Mouse (Mus musculus) spleen, adult 2 months (tissue): Measurements from ENCODE around the gene Gm44579. TPM values are rescaled to one million over a fixed set of nuclear protein-coding genes. Genes with fewer than 3 reads are reported as not detected.

Source experiments
- DNase-seq, 2 experiments: peaks; one replicate each; pipeline versions ENCODE4 v3.0.0 to v3.0.0-alpha.2; 2012 to 2021; ENCODE audit warnings: low spot score in 2 of 2, low read depth in 1 of 2
- H3K27ac ChIP-seq: fragments of 200-500 bp; 2 replicates; pipeline ENCODE4 v1.5.1; 2012; ENCODE audit warnings: low read length, inconsistent platforms; ENCODE audit not compliant: insufficient read depth
- H3K27me3 ChIP-seq: fragments of 200-500 bp; 2 replicates; pipeline ENCODE4 v1.6.1; 2012; ENCODE audit warnings: mild to moderate bottlenecking, moderate library complexity, low read length, inconsistent platforms; ENCODE audit not compliant: control insufficient read depth, insufficient read depth
- H3K36me3 ChIP-seq: fragments of 200-500 bp; 2 replicates; pipeline ENCODE4 v1.6.1; 2012; ENCODE audit warnings: mild to moderate bottlenecking, low read length, inconsistent platforms; ENCODE audit not compliant: control insufficient read depth, insufficient read depth
- H3K4me1 ChIP-seq: fragments of 200-500 bp; 2 replicates; pipeline ENCODE4 v1.6.1; 2011; ENCODE audit warnings: inconsistent platforms; ENCODE audit not compliant: control insufficient read depth, insufficient read depth, insufficient read length
- H3K4me3 ChIP-seq: fragments of 200-500 bp; 2 replicates; pipeline ENCODE4 v1.5.1; 2011; ENCODE audit warnings: mild to moderate bottlenecking, inconsistent platforms; ENCODE audit not compliant: insufficient read depth, insufficient read length; ENCODE audit errors: extremely low read depth
- CTCF ChIP-seq: fragments of 200-500 bp; IDR thresholded peaks from 2 replicates; pipeline ENCODE4 v1.5.1; 2011; ENCODE audit warnings: mild to moderate bottlenecking, inconsistent platforms; ENCODE audit not compliant: insufficient read depth, insufficient read length, insufficient replicate concordance; ENCODE audit errors: extremely low read depth
- POLR2A ChIP-seq: fragments of 200-500 bp; IDR thresholded peaks from 2 replicates; pipeline ENCODE4 v1.6.1; 2011; ENCODE audit warnings: low read depth, low read length, inconsistent platforms
- WGBS: fragments of 180-500 bp; shearing (Covaris S2); methylation state at CpG from one replicate; pipeline ENCODE4 v1.1.7; 2018; 5-methylcytosine and 5-hydroxymethylcytosine counted together
- polyA plus RNA-seq: library from polyadenylated mRNA; depleted of rRNA; stranded (reverse); fragments of >200 nt; gene quantifications from 2 replicates; pipeline ENCODE4 v1.2.3, GENCODE M21; 2012

Gene Gm44579
- polyA plus RNA-seq, 1 experiment, result not detected

DNA sequence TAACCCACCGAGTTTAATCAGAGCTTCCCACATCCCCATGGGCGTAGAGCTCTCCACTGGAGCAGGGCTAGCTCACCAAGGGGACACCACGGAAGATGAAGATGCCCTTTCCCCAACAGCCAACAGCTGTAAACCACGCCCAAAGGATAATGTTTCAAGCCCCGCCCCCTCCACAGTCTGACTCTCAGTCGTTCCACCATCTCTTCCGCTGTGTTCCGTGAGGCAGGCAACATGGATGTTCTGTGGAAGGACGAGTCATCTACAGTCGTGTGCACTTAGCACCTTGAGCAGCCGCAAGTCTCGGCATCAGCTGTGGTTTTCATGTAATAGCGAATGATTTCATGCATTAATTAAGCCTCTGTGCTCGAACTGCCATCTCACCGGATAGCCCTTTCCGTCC is 4.8 kb upstream of the Gm44579 start:
- Histone ChIP-seq H3K4me1 (no peaks in the 10 kb centered on the region), H3K36me3 (no peaks in the 10 kb centered on the region), H3K27me3 (no peaks in the 10 kb centered on the region), H3K27ac (no peak overlapping the region), H3K4me3 (no peak overlapping the region)
- TF ChIP-seq POLR2A (no peak), CTCF (no peak)
- no peak for DNase-seq
- WGBS, result 49% methylated on average over 16 of the region's 16 CpGs

DNA sequence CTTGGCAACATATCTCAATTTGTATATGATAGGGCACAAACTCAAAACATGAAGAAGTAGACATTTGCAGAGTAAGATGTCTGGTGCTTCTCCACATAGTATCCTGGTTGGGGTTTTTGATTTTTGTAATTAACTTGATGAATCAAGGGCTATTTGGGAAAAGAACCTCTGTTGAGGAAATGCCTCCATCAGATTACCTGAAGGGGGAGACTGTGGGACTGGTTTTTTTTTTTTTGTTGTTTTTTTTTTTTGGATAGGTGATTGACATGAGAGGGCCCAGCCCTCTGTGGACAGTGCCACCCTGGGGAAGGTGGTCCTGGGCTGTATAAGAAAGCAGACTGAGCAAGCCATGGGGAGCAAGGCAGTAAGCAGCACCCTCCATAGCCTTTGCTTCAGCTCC is 1.6 kb upstream of the Gm44579 start:
- DNase-seq, result no peak
- no peaks in the 10 kb centered on the region for H3K27me3 ChIP-seq
- no peak overlapping the region for H3K4me3 ChIP-seq
- H3K36me3 ChIP-seq, result no peaks in the 10 kb centered on the region
- TF ChIP-seq CTCF (no peak), POLR2A (no peak)
- H3K4me1 ChIP-seq, result no peaks in the 10 kb centered on the region
- no peak overlapping the region for H3K27ac ChIP-seq

DNA sequence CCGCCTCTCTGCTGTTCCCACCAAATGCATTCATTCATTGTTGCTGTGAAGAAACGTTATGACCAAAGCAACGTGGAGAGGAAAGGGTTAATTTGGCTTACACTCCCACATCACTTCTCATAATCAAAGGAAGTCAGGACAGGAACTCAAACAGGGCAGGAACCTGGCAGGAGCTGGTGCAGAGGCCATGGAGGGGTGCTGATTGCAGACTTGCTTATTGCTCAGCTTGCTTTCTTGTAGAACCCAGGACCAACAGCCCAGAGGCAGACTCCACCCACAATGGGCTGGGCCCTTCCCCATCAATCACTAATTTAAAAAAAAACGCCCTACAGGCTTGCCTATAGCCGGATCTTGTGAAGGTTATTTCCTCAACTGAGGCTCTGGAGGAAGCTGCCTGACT is 6.6 kb downstream of the Gm44579 start:
- 56% methylated on average over 5 of the region's 5 CpGs for WGBS
- Histone ChIP-seq H3K27me3 (no peaks in the 10 kb centered on the region), H3K36me3 (no peaks in the 10 kb centered on the region), H3K27ac (no peak overlapping the region), H3K4me3 (no peak overlapping the region), H3K4me1 (no peaks in the 10 kb centered on the region)
- no peak for DNase-seq
- TF ChIP-seq POLR2A (no peak), CTCF (no peak)

DNA sequence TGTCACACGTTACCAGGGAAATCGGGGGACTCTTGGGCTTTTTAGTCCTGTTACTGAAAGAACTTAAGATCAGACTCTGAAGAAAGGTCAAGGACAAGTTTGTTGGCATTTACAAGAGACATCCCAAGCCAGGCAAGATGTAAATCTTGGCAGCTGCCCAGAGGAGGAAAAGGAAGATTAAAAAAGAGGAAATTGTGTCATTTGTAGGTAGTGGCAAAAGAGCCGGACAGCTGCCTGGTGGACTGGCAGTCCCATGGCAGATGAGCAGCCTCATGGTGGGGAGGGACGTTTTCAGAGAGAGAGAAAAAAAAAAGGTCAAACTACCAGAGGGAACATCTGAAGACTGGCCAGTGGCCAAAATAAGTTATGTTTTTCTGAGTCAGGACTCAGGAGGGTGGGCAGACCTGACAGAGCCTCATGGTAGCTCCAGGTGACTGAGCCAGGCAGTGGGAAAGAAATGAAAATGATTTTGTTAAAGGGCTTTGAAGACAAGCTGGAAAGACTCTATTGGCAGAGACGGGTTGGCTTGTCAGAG is 7.4 kb downstream of the Gm44579 start:
- H3K27ac ChIP-seq, result no peak overlapping the region
- H3K36me3 ChIP-seq, result no peaks in the 10 kb centered on the region
- no peaks in the 10 kb centered on the region for H3K4me1 ChIP-seq
- no peaks in the 10 kb centered on the region for H3K27me3 ChIP-seq
- TF ChIP-seq POLR2A, result no peak
- no peak for TF ChIP-seq CTCF
- no peak for DNase-seq
- H3K4me3 ChIP-seq, result no peak overlapping the region
- WGBS, result 58% methylated on average over 5 of the region's 5 CpGs

DNA sequence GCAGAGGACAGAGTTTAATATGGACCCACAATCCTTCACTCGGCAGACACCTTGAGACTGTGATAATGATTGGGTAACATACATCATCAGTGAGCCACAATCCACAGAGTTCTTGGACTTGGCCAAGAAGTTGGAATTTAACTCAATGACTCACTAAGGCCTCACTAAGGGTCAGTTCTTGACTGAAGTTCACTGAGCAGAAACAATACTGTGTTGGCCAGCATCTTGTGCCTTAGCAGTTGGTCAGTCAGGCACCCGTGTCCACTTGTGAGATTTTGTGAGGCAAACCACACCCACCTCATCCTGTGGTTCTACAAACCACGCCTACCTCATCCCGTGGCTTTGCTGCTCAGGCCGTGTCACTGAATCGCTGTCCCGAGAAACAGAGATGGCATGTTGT is 11.1 kb downstream of the Gm44579 start:
- Histone ChIP-seq H3K4me3 (no peak overlapping the region), H3K27me3 (no peaks in the 10 kb centered on the region), H3K4me1 (no peaks in the 10 kb centered on the region), H3K27ac (no peak overlapping the region), H3K36me3 (no peaks in the 10 kb centered on the region)
- DNase-seq, result no peak
- 70% methylated on average over 7 of the region's 7 CpGs for WGBS
- TF ChIP-seq POLR2A, result no peak
- TF ChIP-seq CTCF, result no peak

DNA sequence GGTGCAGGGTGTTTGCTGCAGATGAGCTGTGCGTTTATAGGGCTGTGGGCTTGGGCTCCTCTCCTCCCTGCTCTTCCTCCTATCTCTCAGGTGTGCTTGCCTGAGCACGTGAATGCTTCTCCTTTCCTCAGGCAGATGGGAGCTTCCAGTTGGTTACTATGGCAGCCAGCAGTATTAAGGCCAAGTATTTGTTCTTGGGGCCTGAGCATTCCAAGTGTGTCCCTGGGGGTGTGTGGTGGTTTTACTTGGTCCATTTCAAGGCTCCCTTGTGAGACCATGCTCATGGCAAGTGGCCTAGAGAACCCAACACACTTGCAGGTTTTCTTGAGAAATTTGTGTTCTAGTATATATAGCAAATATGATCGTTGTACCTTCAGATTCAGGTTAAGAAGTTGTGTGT is 25.3 kb downstream of the Gm44579 start, which contains the start of gene Olfr288:
Olfr288 (minus strand) TSS at position 101 of the 400 bp plus-strand sequence.
- TF ChIP-seq CTCF (no peak), POLR2A (no peak)
- H3K27ac ChIP-seq, result no peak within 1 kb of the TSS
- H3K4me1 ChIP-seq, result no peaks in the 10 kb centered on the region
- no peaks in the 10 kb centered on the region for H3K27me3 ChIP-seq
- no peak within 1 kb of the TSS for H3K4me3 ChIP-seq
- 74% methylated on average over 3 of the region's 3 CpGs for WGBS
- DNase-seq, result no peak
- H3K36me3 ChIP-seq, result no peaks in the 10 kb centered on the region

DNA sequence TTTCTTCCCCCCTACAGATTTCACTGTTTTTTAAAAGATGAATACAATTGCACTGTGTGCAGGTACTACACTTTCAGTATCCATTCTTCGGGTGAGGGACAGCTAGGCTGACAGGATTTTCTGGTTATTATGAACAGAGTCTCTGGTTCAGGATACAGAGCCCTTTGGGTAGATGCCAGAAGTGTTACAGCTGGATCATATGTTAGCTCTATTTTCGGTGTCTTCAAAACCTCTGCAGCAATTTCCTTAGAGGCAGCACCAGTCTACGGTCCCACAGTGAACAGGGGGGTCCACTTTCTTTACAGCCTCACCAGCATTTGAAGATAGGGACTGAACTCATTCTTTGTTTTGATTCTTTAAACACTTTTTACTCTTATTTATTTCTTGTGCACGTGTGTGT is 36.3 kb downstream of the Gm44579 start:
- H3K36me3 ChIP-seq, result no peaks in the 10 kb centered on the region
- TF ChIP-seq CTCF (no peak), POLR2A (no peak)
- peaks cover 2% of the 10 kb centered on the region; the same call in 1 of the 2 replicates for H3K27me3 ChIP-seq
- H3K4me3 ChIP-seq, result no peak overlapping the region
- WGBS, result 61% methylated on average over 4 of the region's 4 CpGs
- H3K27ac ChIP-seq, result no peak overlapping the region
- no peak for DNase-seq
- H3K4me1 ChIP-seq, result no peaks in the 10 kb centered on the region
